24 mouse cellular contexts compared by ENCODE assay signal in genomic region chr13:47554198-47554597, GRCm38 (mm10).
"Had no signal": no experiment of that assay in that cellular context is flagged by ENCODE, and none has a peak within 500 bp of the region (broad histone marks: within the 10 kb centered on the region; RNA-seq: fewer than 3 reads in every experiment).

No protein-coding gene starts in this region.

- H3K27me3 ChIP-seq: liver, embryonic 15.5 days; lung, embryonic 15.5 days; megakaryocyte, embryonic 14.5 days; midbrain, embryonic 13.5 days; neural tube, embryonic 13.5 days; neural tube, embryonic 15.5 days; stomach, embryonic 15.5 days had no signal

- H3K36me3 ChIP-seq: liver, embryonic 15.5 days; lung, embryonic 15.5 days; midbrain, embryonic 10.5 days; midbrain, embryonic 13.5 days; neural tube, embryonic 13.5 days; neural tube, embryonic 15.5 days; stomach, embryonic 15.5 days had no signal

- H3K4me1 ChIP-seq: liver, embryonic 15.5 days; lung, embryonic 15.5 days; megakaryocyte, embryonic 14.5 days; neural tube, embryonic 13.5 days; neural tube, embryonic 15.5 days; stomach, embryonic 15.5 days had no signal

- H3K9me3 ChIP-seq: liver, embryonic 15.5 days; lung, embryonic 15.5 days; midbrain, embryonic 10.5 days; midbrain, embryonic 13.5 days; neural tube, embryonic 13.5 days; neural tube, embryonic 15.5 days; stomach, embryonic 15.5 days had no signal

- H3K4me2 ChIP-seq: liver, embryonic 15.5 days; lung, embryonic 15.5 days; midbrain, embryonic 13.5 days; neural tube, embryonic 13.5 days; neural tube, embryonic 15.5 days; stomach, embryonic 15.5 days had no signal

- H3K4me3 ChIP-seq: liver, embryonic 15.5 days; lung, embryonic 15.5 days; megakaryocyte, embryonic 14.5 days; midbrain, embryonic 10.5 days; midbrain, embryonic 13.5 days; myocyte; neural tube, embryonic 13.5 days; neural tube, embryonic 15.5 days; stomach, embryonic 15.5 days had no signal

- DNase-seq: liver, postnatal 0 days; lung, adult 2 months; lung, postnatal 14 days; lung, postnatal 36 days; retina, postnatal 1 day; right cerebral cortex, adult 18-20 months; right cerebral cortex, postnatal 25 days; right cerebral cortex, postnatal 4 days; spleen, adult 18-20 months; thymus, adult 18-20 months; thymus, postnatal 14 days; thymus, postnatal 36 days had no signal

- H3K9ac ChIP-seq: liver, embryonic 15.5 days; liver, postnatal 0 days; lung, embryonic 15.5 days; midbrain, embryonic 13.5 days; neural tube, embryonic 13.5 days; neural tube, embryonic 15.5 days; stomach, embryonic 15.5 days had no signal

- H3K27ac ChIP-seq: liver, embryonic 15.5 days; lung, embryonic 15.5 days; macrophage; midbrain, embryonic 10.5 days; midbrain, embryonic 13.5 days; neural tube, embryonic 13.5 days; neural tube, embryonic 15.5 days; stomach, embryonic 15.5 days had no signal

- ATAC-seq: liver, postnatal 0 days; lung, postnatal 0 days; midbrain, embryonic 13.5 days; midbrain, embryonic 16.5 days had no signal
